Mouse (Mus musculus) Patski (cell line): ENCODE data around the gene Neurl2. TPM values are rescaled to one million over a fixed set of nuclear protein-coding genes. Genes with fewer than 3 reads are reported as not detected.

ENCODE experiments used
- ATAC-seq: fragments of 100-300 bp; one replicate; pipeline ENCODE4 v1.8.0; 2021
- CTCF ChIA-PET: fragments of 350-600 bp; sonication (Branson Sonifier 250); formaldehyde crosslinking; loops from one replicate; lab custom pipeline; 2022; ENCODE audit warnings: inconsistent platforms; lab: Charles Lee
- POLR2A ChIA-PET: fragments of 350-600 bp; sonication (Branson Sonifier 250); formaldehyde crosslinking; loops from one replicate; lab custom pipeline; 2022; ENCODE audit warnings: antibody characterized with exemption, inconsistent platforms; lab: Charles Lee
- DNase-seq: peaks from one replicate; pipeline ENCODE4 v3.0.0-alpha.2; 2011; ENCODE audit warnings: low read depth, low spot score
- H3K27me3 ChIP-seq: fragments of 371-371 bp; one replicate; pipeline ENCODE4 v1.5.1; 2021
- CTCF ChIP-seq: fragments of 100-300 bp; IDR thresholded peaks from one replicate; pipeline ENCODE4 v1.5.1; 2021
- in situ Hi-C: fragments of 300-500 bp; cut with MboI; formaldehyde crosslinking; loops from 3 replicates; pipeline ENCODE4 v1.11.1; 2018; ENCODE audit warnings: low pct_unique_long_range_greater_than_20kb, mixed read lengths
- polyA plus RNA-seq: library from polyadenylated mRNA; unstranded; gene quantifications from one replicate; pipeline ENCODE4 v1.2.3, GENCODE M21; 2021

The Neurl2 gene
- polyA plus RNA-seq, 1 experiment from 2014 or later = 2.6 TPM

- CTCF ChIA-PET = no interaction called here
- DNase-seq (no peak), ATAC-seq (no peak)
- TF ChIP-seq CTCF = no peak
- POLR2A ChIA-PET = no interaction called here
- no peaks in the 10 kb centered on the region for H3K27me3 ChIP-seq
- in situ Hi-C loops = no loop called here
Observed at GRCm38 (mm10) chr2:164781876-164782275, 51.4 kb downstream of the Neurl2 start.

Other genes starting within 250 kb of the Neurl2 start
- not detected for gene Wfdc6a, start 248.0 kb downstream of the Neurl2 start, polyA plus RNA-seq
- not detected for gene Eppin, start 239.9 kb downstream of the Neurl2 start, polyA plus RNA-seq
- gene Wfdc6b, start 219.9 kb downstream of the Neurl2 start, polyA plus RNA-seq = not detected
- gene Wfdc8, start 219.8 kb downstream of the Neurl2 start, polyA plus RNA-seq = not detected
- gene Wfdc16, start 194.7 kb downstream of the Neurl2 start, polyA plus RNA-seq = not detected
- gene Wfdc10, start 177.4 kb downstream of the Neurl2 start, polyA plus RNA-seq = not detected
- not detected for gene Wfdc9, start 176.9 kb downstream of the Neurl2 start, polyA plus RNA-seq
- not detected for gene Wfdc11, start 159.4 kb downstream of the Neurl2 start, polyA plus RNA-seq
- not detected for gene Wfdc13, start 148.3 kb downstream of the Neurl2 start, polyA plus RNA-seq
- not detected for gene Spint4, start 135.0 kb downstream of the Neurl2 start, polyA plus RNA-seq
- not detected for gene Spint5, start 118.2 kb downstream of the Neurl2 start, polyA plus RNA-seq
- gene Wfdc3, start 87.5 kb downstream of the Neurl2 start, polyA plus RNA-seq = 0.47 TPM
- 49.8 TPM for gene Dnttip1, start 87.5 kb downstream of the Neurl2 start, polyA plus RNA-seq
- 106 TPM for gene Ube2c, start 63.6 kb downstream of the Neurl2 start, polyA plus RNA-seq
- gene Tnnc2, start 53.5 kb downstream of the Neurl2 start, polyA plus RNA-seq = 0.18 TPM
- 50.3 TPM for gene Snx21, start 47.6 kb downstream of the Neurl2 start, polyA plus RNA-seq
- gene Acot8, start 28.6 kb downstream of the Neurl2 start, polyA plus RNA-seq = 23.3 TPM
- 6.8 TPM for gene Zswim3, start 28.4 kb downstream of the Neurl2 start, polyA plus RNA-seq
- gene Zswim1, start 10.8 kb downstream of the Neurl2 start, polyA plus RNA-seq = 13.2 TPM
- 0.14 TPM for gene Spata25, start 4.9 kb downstream of the Neurl2 start, polyA plus RNA-seq
- 479 TPM for gene Ctsa, start 583 bp downstream of the Neurl2 start, polyA plus RNA-seq
- gene Pltp, start 24.3 kb upstream of the Neurl2 start, polyA plus RNA-seq = 9.4 TPM
- gene Pcif1, start 45.8 kb upstream of the Neurl2 start, polyA plus RNA-seq = 38.7 TPM
- 19.0 TPM for gene Zfp335, start 78.3 kb upstream of the Neurl2 start, polyA plus RNA-seq
- 0.12 TPM for gene Mmp9, start 107.3 kb upstream of the Neurl2 start, polyA plus RNA-seq
- gene Slc12a5, start 127.3 kb upstream of the Neurl2 start, polyA plus RNA-seq = 3.9 TPM
- gene Ncoa5, start 201.4 kb upstream of the Neurl2 start, polyA plus RNA-seq = 40.0 TPM
- gene Cd40, start 222.2 kb upstream of the Neurl2 start, polyA plus RNA-seq = 0.39 TPM